Mouse (Mus musculus): ENCODE measurements around the gene Ppp1r11.
"Not testable (repeated sequence)": the region's sequence is repeated elsewhere in the genome, so short reads cannot be mapped to it uniquely, and the experiment has no call there.

Ppp1r11 gene

DNA sequence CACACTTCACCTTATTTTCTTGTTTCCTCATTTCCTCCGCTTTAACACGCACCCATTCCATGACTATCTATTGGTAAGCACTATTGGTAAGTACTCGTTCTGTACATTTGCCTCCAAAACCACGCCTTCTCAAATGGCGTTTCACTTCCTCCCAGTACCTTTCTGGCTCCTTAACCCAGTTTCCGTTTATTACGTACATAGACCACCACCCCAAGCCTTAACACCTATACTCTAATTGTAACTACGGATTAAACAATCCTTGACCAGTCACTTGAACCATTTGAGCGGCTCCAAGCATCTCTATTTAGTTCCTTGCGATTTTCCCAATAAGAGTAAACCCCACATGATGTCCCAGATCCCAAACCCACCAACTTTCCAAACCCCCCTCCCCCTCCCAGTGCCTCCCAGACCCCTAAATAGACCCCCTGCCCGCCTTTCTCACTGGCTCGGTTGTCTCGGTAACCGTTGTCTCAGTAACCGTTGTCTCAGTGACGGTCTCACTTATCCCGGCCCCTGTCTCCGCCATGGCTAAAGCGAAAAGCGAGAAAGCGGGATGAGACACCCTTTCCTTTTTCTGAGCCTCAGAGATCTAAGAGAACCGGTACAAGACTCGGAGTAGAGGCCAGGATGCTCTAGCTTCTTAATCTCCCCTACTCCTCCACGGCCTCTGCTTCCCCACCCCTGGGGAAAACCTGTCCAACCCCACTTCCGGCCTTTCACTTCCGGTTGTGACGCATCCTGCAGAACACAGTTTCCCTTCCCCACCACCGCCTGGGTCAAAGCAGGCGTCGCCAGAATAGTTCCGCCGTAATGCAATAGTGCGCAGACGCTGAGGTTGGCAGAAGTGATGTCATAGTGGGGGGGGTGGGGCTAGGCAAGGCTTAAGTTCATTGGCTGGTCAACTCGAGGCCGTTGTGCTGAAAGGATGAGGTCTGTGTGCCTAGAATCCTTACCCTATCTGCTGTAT, at the start of gene Ppp1r11:
TSS of gene Ppp1r11 (minus strand) at position 761 of the 967 bp plus-strand sequence.
- peak; percentile 92 for ATAC-seq (ENCODE audit: low TSS enrichment)

DNA sequence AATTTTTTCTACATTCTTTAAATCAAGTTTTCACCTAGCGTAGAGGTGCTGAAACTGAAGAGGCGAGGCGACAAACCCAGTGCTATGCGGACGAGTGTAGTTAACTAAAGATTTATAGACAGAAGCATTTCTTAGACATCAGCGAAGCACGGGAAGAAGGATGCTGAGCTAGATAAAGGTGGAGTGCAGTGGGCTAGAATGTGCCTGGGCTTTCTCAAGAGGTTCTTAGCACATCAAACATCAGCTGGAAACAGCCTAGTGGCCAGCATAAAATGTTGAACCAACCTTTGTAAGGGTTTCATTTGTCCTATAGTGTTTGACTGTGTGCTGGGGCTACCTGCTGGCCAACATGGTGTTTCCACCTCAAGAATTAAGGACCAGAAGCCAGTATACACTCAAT, 49.3 kb upstream of the Ppp1r11 start, which contains the start of gene Zfp57:
TSS of gene Zfp57 (plus strand) at position 301 of the 400 bp plus-strand sequence.
- no peak for ATAC-seq (ENCODE audit: low TSS enrichment)

DNA sequence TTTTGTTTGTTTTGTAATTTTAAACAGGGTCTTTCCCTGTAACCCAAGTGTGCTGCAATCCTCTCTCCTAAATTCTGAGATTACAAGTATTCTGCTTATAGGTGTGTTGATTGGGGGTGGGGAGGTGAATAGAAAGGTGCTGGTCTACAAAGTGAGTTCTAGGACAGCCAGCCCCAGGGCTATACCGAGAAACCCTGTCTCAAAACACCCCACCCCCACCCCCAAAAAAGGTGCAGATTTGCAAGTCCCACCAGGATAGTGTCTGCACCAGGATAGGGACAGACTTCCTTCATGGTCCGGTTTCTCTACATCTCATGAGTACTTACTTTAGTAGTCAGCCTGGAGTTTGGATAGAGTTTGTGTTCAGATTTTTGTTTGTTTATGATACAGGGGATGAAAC, 46.9 kb upstream of the Ppp1r11 start:
- ATAC-seq (ENCODE audit: low TSS enrichment), result no peak

DNA sequence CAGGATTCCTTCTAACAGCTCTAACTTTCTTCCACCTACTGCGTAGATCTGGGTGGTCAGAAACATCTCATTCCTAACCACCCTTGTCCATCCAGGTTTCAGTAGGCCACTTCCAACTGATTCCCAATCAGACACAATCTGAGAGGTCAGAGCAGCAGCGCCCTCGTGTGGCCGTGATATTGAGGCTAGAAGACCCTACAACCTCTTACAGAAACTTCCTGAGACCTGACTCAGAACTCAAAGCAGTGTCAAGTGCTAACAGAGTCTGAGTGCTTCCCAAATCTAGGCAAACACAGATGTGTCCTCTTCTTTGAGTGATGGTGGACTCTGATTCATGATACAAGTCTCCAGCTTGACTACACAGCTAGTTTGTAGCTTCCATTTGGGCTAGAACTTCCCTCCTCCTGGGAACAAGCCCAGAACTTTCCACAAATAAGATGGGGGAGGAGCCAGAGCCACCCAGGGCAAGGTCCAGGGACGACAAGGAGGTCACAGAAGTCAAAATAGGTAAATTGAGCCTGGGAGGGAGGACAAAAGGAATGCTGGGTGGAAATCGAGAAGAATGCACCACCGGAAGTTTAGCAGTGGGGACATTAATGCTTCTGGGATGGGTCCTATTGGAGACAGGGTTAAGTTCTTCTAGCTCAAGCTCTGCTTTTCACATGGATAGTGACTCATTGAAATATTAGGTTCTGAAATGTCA, 45.6 kb upstream of the Ppp1r11 start:
- peak; percentile 66 for ATAC-seq (ENCODE audit: low TSS enrichment)

DNA sequence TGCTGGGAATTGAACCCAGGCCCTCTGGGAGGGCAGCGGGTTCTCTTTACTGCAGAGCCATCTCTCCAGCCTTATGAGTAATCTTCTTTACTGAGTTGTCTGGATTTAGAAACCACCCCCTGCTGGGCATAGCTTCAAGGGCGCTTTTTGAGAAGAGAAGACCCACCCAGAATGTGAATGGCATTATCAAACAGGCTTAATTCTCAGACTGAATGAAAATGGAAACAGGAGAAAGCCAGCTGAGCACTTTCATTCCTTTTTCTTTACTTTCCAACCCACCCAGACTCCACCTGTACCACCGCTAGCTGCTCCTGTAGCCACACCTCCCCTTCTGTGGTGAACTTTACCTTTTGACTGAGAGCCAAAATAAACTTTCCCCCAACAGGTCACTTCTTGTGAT, 43.9 kb upstream of the Ppp1r11 start:
- ATAC-seq (ENCODE audit: low TSS enrichment), result no peak

DNA sequence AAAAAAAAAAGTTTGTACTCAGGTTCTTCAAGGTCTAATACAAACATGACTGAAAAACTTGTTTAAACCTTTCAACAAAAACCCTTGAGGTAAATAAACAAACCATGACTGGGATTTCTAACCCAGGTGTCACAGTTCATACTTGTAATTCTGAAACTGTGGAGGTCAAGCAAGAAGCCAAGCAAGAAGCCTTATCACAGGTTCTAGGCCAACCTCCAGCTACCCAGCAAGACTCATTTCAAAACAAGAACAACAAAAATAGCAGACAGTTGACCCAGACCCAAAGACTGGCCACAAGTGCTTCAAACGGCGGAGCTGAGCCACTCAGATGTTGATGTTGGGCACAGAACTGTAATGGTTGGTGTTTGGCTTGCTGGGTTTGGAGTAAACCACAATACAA, 43.0 kb upstream of the Ppp1r11 start:
- ATAC-seq (ENCODE audit: low TSS enrichment), result no peak

DNA sequence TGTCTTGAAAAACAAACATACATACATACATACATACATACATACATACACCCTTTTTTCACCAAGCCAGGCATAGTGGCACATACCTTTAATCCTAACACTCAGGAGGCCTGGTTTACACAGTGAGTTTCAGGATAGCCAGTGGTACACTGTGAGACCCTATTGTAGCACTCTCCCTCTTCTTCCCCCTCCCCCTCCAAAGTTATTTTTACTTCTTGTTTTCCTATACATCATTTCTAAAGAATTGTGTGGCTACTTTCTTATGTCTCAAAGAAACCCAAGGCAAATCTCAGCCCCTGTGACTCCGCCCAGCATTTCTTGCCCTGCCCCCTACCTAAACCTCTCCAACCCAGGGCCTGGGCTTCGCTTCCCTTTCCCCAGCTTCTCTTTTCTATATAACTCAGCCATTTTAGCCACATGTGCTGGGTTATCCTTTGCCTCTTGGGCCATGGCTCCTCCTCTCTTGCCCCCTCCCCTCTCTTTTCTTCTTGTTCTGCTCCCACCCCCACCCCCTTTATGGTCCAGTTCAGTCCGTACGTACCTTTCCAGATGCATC, 42.3 kb upstream of the Ppp1r11 start:
- ATAC-seq (ENCODE audit: low TSS enrichment), result no peak

DNA sequence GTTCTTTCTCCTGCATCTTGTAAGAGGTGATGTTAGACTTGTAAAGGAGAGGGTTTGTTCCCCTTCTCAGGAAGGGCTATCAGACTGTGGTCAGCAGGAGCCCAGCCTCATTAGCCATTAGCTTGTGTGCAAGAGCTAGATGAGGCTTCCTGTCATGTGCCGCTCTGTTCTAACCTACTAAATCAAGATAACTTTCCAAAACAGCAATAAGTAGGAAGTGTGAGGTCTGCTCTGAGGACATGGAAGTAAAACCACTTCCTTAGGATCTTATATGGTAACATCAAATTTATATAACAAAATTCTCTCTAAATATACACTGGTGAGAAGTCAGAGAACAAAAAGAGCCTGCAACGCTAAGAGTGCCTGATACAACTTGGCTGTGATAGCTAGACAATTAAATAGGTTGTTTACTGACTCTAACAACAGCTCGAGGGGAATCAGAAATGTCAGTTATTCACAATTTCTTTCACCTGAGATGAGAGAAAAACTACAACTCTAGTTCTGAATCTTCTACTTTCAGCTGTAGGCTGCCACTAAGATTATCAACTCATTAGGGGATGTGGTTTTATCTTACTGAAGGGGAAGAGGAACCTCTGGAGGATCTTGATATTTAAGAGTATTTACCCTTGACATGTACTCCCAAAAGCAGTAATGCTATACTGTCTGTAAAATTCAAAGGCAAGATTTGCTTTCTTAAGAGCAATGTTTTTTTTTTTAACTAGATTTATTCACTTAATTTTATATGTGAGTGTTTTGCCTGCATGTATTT, 41.0 kb upstream of the Ppp1r11 start:
- peak; percentile 74 for ATAC-seq (ENCODE audit: low TSS enrichment)

DNA sequence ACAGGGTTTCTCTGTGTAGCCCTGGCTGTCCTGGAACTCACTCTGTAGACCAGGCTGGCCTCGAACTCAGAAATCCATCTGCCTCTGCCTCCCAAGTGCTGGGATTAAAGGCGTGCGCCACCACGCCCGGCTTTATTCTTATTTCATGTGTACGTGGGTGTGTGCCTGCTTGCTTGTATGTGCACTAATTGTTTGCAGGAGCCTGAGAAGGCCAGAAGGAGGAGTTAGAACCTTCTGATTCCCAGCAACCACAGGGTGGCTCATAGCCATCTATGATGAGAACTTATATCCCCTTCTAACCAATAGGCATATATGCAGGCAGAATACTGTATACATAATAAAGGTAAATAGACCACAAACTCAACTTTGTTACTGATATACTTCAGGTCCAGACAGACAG, 39.1 kb upstream of the Ppp1r11 start:
- ATAC-seq (ENCODE audit: low TSS enrichment), result not testable (repeated sequence)

DNA sequence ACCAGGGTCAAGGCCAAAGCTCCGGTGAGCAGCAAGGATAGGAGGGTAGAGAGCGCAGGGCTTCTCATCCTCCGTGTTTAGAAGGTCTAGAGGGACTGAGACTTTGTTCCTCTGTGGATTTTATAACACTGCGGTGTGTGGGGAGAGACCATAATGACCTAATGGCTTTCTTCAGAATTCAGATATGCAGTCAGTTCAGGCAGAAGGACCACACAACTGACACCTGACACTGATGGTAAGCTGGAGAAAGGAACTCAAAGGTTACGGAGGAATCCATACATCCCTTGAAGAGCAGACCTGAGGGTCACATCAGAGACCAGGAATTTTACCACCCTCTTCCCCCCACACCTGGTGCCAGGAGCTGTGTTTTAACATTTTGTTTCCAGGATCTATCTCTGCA, 37.9 kb upstream of the Ppp1r11 start, which contains the start of gene H2-M5:
TSS of gene H2-M5 (minus strand) at position 101 of the 400 bp plus-strand sequence.
- no peak for ATAC-seq (ENCODE audit: low TSS enrichment)

DNA sequence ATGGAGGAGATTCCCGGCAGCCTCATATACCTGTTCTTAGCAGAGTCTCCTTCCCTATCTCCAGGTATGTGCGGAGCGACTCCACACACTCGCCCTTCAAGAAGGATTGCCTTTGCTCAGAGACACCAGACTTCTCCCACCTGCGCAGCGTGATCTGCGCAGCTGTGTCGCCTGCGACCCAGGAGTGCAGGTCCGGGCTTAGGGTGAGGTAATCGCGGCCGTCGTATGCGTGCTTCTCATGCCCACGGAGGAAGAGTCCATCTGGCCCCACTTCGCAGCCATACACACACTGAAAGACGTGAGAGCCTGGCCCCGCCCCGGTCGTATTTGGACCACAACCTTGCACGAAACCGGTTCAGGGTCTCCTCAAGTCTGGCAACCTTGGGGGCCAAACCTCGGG, 36.9 kb upstream of the Ppp1r11 start:
- peak; percentile 30; the same call in 1 of the 2 replicates for ATAC-seq (ENCODE audit: low TSS enrichment)

DNA sequence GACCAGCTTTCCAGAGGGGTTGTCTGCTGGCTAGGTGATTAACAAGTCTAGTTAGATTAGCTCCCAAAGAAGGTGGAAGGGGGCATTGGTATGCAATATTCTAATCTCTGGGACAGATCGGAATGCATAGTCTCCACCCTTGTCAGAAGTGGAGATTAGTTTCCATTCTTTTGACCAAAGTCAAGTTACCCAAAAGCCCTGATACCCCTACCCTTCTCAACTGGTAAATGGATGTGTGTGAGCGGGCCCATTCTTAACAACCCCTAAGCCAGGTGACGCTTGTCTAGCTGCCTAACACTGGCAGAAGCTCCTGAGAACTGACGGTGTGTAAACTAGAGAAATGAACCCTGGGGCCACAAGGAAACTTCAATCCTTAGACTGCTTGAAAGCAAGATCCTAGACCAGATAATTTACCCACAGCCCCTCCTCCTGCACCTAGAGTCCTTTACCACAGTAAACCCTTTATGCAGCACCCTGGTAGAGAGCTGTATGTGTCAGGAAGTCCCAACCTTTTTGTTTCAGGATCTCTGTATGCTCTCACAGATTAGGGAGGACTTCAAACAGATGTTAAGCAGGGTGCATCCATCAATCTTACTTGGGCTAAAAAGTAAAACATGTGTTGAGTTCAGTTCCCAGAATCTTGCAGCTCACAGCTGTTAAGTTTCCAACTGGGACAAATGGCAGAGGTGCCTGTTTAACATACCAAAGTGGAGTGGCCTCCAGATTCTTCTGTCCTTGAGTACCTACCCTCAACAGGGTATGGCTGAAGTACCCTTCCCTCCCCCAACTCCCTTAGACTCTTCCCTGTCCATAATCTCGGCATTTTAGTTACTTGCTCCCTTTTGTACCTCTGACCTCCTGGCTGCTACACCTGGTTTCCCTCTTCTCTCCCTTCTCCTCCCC, 31.0 kb upstream of the Ppp1r11 start:
- no peak for ATAC-seq (ENCODE audit: low TSS enrichment)

DNA sequence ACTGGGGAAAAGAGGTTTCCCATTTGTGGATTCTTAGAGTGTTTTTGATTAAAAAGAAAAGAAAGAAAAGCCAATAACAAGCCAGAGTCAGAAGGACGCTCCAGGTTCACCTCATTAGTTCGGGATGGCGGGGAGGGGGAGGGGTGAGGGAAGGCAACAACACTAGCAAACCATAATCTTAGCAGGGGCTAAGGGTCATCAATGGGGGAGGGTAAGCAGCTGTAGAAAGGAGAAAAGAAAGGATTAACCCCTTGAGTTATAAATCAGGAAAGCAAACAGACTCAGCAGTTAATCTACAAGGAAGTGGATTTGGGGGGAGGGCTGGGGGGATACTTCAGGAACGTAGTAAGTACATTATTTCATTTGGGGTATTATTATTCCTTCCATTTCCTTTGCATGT, 30.3 kb upstream of the Ppp1r11 start:
- ATAC-seq (ENCODE audit: low TSS enrichment), result no peak

DNA sequence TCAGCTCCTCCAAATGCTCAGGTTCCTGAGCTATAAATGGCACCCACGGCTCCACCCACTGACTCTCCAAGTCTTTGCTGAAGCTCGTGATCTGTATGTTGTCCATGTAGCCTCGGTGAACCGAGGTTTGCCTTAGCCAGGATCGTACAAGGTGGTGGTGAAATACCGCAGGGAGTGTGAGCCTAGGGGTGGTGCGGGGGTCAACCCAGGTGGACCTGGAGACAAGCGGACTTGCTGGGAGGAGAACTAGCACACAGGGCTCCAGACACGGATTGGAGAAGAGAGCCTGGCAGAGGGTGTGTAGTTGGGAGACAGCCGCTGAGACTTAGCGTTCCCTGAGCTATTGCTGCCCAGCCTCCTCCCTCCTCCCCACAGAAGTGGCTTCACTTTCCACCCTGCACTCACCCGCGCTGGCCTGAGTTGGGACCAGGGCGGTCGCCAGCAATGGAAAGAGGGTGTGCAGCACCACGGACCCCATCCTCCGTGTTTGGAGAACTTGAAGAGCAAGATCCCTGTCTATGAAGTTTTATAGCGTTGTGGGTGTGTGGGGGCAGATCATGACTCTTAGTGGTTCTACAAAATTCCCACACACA, 29.8 kb upstream of the Ppp1r11 start, which contains the start of gene 2410137M14Rik:
TSS of gene 2410137M14Rik (minus strand) at position 17 of the 593 bp plus-strand sequence.
- peak; percentile 91 for ATAC-seq (ENCODE audit: low TSS enrichment)

DNA sequence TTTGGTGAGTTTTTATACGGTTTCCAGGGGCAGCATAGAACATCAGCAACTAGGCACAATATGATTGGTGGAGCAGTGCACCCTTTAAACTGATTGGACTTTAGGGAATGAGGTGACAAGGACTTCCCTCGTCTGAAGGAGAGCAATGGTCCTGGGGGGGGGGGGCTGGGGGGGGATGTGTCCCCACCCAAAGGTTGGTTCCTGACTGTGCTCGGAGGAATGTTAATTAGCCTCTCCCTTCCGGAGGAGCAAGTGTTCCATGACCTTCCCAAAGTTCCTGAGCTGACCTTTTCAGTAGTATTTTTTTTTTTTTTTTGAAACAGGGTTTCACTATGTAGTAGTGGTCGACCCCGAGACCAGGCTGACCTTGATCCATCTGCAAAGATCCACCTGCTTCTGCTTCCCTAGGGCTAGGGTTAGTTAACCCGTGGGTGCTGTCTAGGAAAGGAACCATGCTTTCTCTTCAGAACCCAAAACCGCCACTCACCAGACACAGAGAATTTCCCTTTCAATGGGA, 21.8 kb upstream of the Ppp1r11 start:
- ATAC-seq (ENCODE audit: low TSS enrichment), result no peak

DNA sequence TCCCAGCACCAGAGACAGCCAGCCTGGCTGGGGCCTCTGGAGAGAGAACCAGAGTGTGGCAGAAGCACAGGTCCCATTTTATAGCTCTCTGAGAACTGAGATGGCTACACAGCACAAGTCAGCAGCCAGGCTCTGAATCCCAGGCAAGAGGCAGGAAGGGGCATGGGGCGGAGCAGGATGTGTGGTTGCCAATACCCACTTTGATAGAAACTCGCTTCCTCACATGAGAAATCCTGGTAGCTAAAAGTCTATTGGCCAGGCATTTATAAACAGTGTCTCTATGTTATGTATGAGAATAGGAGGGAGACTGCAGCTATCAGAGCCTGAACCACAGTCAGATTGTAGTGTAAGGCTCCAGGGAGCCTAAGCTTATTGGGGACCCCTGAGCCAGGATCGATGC, 21.2 kb upstream of the Ppp1r11 start:
- no peak for ATAC-seq (ENCODE audit: low TSS enrichment)

DNA sequence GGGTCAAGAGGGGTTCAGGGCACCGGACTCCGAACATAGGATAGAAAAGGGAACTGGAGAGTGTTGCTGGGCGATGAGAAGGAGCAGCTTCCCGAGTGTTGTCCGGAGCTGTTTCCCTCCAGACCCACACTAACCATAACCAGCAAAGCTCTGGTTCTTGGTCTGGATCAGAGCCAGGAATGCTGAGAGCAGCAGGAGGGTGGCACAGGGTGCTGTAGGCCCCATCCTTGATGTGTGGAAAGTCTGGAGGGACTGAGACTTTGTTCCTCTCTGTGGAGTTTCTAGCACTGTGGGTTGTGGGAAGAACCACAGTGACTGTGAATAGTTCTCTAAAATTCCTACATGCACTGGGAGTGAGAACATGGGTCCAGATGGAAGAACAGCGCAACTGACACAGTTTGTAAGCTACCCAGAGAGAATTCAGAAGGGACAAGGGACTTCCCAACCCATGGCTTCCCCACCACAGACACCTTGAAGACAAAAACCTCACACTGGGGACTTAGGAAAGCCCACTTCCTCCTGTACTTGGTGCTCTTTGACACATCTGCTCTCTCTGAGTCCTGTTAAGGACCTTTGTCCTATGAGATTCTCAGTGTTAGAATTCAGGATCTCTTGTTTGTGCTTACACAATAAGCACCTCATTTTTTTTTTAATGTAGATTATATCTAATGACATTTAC, 19.8 kb upstream of the Ppp1r11 start:
- peak; percentile 93 for ATAC-seq (ENCODE audit: low TSS enrichment)

DNA sequence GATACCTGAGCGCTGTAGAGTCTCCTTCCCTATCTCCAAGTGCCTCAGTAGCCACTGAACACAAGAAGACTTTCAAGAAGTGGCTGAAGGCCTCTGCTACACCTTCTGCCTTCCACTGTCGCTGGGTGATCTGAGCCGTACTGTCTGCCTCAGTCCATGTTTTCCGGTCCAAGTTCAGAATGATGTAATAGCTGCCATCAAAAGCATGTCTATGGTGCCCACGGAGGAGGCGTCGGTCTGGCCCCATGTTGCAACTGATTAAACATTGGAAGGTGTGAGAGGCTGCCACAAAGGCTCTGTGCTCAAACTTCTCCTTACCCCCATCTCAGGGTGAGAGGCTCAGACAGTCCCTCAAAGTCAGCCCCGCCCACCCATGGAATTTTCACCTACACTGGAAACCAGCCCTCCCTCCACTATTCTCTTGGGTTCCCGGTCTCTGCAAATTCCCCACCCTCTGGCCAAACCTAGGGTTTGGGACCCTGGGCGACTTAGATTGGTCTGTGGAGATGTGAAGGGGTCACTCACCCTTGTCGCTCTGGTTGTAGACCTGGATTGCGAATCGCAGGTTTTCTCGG, 18.9 kb upstream of the Ppp1r11 start:
- ATAC-seq (ENCODE audit: low TSS enrichment), result no peak

DNA sequence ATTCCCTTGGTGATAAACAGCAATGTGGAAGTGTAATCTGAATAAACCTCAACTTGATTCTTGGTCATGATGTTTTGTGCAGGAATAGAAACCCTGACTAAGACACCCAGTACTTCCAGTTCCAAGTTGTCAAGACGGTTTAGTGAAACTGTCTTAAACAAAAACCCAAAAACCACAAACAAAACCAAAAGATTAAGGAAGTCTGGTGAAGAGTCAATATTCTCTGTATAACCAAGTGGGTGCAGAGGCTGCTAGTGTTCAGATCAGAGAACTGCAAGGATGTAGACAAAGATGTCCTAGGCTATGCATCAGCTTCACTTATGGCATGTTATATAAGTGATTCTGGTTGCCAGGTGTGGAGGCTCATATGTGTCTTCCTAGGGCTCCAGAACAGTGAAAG, 15.3 kb upstream of the Ppp1r11 start:
- ATAC-seq (ENCODE audit: low TSS enrichment), result no peak
